Mouse (Mus musculus): ENCODE data around the gene Amfr. TPM values are rescaled to one million over a fixed set of nuclear protein-coding genes. Genes with fewer than 3 reads are reported as not detected.

The Amfr gene
- polyA plus RNA-seq, 1 experiment, result 22.9 TPM

- TF ChIP-seq GATA1 (IDR thresholded peaks at IDR 0.05; ENCODE audit: low read length), result no peak
Observed at GRCm38 (mm10) chr8:94004139-94004538, 8.5 kb downstream of the Amfr start.

GRCm38 (mm10) chr8:93998961-93999360 is 13.7 kb downstream of the Amfr start:
- TF ChIP-seq GATA1 (IDR thresholded peaks at IDR 0.05; ENCODE audit: low read length), result no peak

- TF ChIP-seq GATA1 (IDR thresholded peaks at IDR 0.05; ENCODE audit: low read length), result no peak
Observed at GRCm38 (mm10) chr8:93989739-93990138, 22.9 kb downstream of the Amfr start.

- TF ChIP-seq GATA1 (IDR thresholded peaks at IDR 0.05; ENCODE audit: low read length), result no peak
Observed at GRCm38 (mm10) chr8:93984731-93985130, 27.9 kb downstream of the Amfr start.

GRCm38 (mm10) chr8:93983827-93984226 is 28.8 kb downstream of the Amfr start:
- no peak for TF ChIP-seq GATA1 (IDR thresholded peaks at IDR 0.05; ENCODE audit: low read length)

- TF ChIP-seq GATA1 (IDR thresholded peaks at IDR 0.05; ENCODE audit: low read length), result no peak
Observed at GRCm38 (mm10) chr8:93981679-93982215, 30.9 kb downstream of the Amfr start.

- TF ChIP-seq GATA1 (IDR thresholded peaks at IDR 0.05; ENCODE audit: low read length), result no peak
Observed at GRCm38 (mm10) chr8:93980141-93980540, 32.5 kb downstream of the Amfr start.

- no peak for TF ChIP-seq GATA1 (IDR thresholded peaks at IDR 0.05; ENCODE audit: low read length)
Observed at GRCm38 (mm10) chr8:93976446-93977211, 36.0 kb downstream of the Amfr start.

GRCm38 (mm10) chr8:93975358-93975757 is 37.3 kb downstream of the Amfr start:
- TF ChIP-seq GATA1 (IDR thresholded peaks at IDR 0.05; ENCODE audit: low read length), result no peak

GRCm38 (mm10) chr8:93974602-93975186 is 37.9 kb downstream of the Amfr start:
- TF ChIP-seq GATA1 (IDR thresholded peaks at IDR 0.05; ENCODE audit: low read length), result no peak

GRCm38 (mm10) chr8:93973831-93974375 is 38.7 kb downstream of the Amfr start:
- no peak for TF ChIP-seq GATA1 (IDR thresholded peaks at IDR 0.05; ENCODE audit: low read length)

- TF ChIP-seq GATA1 (IDR thresholded peaks at IDR 0.05; ENCODE audit: low read length), result no peak
Observed at GRCm38 (mm10) chr8:93972971-93973734, 39.5 kb downstream of the Amfr start.

GRCm38 (mm10) chr8:93972211-93972610 is 40.4 kb downstream of the Amfr start:
- TF ChIP-seq GATA1 (IDR thresholded peaks at IDR 0.05; ENCODE audit: low read length), result no peak

- no peak for TF ChIP-seq GATA1 (IDR thresholded peaks at IDR 0.05; ENCODE audit: low read length)
Observed at GRCm38 (mm10) chr8:93971451-93971850, 41.2 kb downstream of the Amfr start.

GRCm38 (mm10) chr8:93969626-93970340 is 42.9 kb downstream of the Amfr start:
- TF ChIP-seq GATA1 (IDR thresholded peaks at IDR 0.05; ENCODE audit: low read length), result no peak

Measured in G1E-ER4 (cell line).